Mouse (Mus musculus): ENCODE results near the gene Npas2.

DNA sequence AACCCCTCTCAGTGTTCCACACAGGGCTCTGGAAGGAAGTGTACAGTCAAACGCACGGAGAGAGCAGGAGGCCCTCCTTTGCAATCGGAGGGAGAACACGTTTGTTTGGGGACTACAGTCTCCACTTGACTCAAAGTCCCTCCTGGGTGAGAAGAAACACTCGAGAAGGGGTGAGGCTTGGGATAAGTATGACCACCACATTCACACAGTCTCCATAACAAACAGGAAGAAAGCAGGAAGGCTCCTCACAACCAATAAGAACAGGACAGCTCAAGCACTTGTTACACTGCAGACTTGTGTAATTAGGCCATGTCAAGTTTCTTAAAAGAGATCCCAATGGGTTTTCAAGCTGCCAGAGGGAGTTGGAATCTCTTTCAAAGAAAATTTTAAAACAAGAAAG, 2.4 kb upstream of the Npas2 start:
- no peak for TF ChIP-seq CTCF (IDR thresholded peaks at IDR 0.05; ENCODE audit: low read depth)
- TF ChIP-seq EP300 (IDR thresholded peaks at IDR 0.05; ENCODE audit: low read depth) = no peak
